Mouse (Mus musculus): Measurements from ENCODE around the gene Kif19a. TPM values are rescaled to one million over a fixed set of nuclear protein-coding genes. Genes with fewer than 3 reads are reported as not detected.

Gene Kif19a
- polyA plus RNA-seq, 1 experiment from 2014 or later: 0.11 TPM

DNA sequence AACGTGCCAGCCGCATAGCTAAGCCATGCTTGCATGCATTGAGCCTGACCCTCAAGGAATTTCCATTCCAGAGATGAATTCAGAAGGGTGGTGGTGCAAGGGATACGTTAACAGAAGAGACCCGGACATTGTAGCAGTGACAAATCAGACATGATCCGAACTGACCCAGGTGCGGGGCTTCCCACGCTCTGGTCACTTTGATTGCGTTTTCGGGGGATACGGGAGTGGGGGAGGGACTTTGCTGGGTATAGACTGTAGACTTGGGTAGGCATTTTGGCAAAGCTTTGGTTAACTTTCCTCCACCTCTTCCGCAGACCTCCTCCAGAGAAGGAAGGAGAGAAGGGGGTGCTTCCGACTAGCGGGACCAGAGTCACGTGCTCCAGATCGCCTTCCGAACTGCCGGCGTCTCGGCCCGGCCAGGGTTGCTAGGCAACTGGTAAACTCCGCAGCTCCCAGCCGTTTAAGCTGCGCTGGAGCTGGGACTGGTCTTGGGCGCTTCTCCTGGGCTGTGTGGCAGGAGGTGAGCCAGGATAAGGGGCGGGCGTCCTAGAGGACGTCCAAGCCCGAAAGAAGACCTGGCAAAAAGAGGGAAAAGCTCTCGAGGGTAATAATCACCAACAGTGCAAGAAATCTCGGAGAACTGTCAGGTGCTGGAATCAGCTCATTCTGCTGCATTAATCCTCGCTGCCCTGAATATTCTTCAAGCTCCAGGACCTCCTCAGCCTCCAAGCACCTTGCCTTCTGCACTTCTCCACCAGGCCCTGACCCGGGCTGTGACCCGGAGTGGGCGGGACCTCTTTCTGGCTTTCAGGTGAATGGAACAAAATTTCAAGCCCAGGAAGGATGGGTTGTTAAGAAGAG is 38.0 kb upstream of the Kif19a start, which contains the start of gene Dnaic2:
Gene Dnaic2, plus strand, starts transcription at position 444 of the 861 bp plus-strand sequence.
- Histone ChIP-seq H3K4me2 (ENCODE audit: low read depth, low read length) (peak within 1 kb of the TSS; percentile 64), H3K4me3 (ENCODE audit: low read depth, low read length) (peak within 1 kb of the TSS; percentile 29), H3K36me3 (replicated peaks; ENCODE audit: insufficient read depth, low read length) (no peaks in the 10 kb centered on the region), H3K27ac (ENCODE audit: low read depth) (no peak within 1 kb of the TSS), H3K9ac (replicated peaks) (no peak within 1 kb of the TSS), H3K9me3 (ENCODE audit: low read length) (no peaks in the 10 kb centered on the region), H3K4me1 (ENCODE audit: insufficient read depth) (peaks cover 17% of the 10 kb centered on the region), H3K27me3 (ENCODE audit: insufficient read depth, low read length) (no peaks in the 10 kb centered on the region)
- 13% methylated on average over 34 of the region's 34 CpGs for WGBS (ENCODE audit: insufficient replicate concordance)
- peak; percentile 55 for DNase-seq
- TF ChIP-seq EP300 (IDR thresholded peaks at IDR 0.05; ENCODE audit: low read depth): no peak
- no peak for TF ChIP-seq CTCF (IDR thresholded peaks at IDR 0.05; ENCODE audit: low read depth)
- ATAC-seq: no peak

- 44% methylated on average over 5 of the region's 5 CpGs for WGBS (ENCODE audit: insufficient replicate concordance)
These were observed 37.4 kb upstream of the Kif19a start for GRCm38 (mm10) chr11:114727826-114728186.

DNA sequence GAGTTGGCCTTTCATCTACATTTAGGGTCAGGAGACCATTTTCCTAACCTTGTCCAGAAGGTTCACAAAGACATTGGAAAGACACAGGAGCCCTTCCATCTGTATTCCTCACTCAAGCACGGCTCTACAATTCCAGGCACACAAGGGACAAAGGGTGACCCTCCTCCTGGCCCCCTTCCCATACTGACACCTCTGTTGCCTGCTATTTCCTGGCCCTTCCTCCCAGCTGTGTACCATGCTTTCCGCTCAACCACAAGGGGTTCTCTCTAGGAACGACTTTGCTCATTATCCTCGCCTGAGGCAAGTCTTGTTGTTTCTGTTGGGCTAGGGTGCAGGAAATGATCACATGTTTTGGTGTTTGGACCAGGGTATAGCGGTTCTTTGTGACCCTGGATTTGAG is 36.9 kb upstream of the Kif19a start:
- Histone ChIP-seq H3K4me3 (ENCODE audit: low read depth, low read length) (no peak overlapping the region), H3K4me2 (ENCODE audit: low read depth, low read length) (no peak overlapping the region), H3K4me1 (ENCODE audit: insufficient read depth) (peaks cover 13% of the 10 kb centered on the region), H3K9me3 (ENCODE audit: low read length) (no peaks in the 10 kb centered on the region), H3K9ac (replicated peaks) (no peak overlapping the region), H3K36me3 (replicated peaks; ENCODE audit: insufficient read depth, low read length) (no peaks in the 10 kb centered on the region), H3K27me3 (ENCODE audit: insufficient read depth, low read length) (no peaks in the 10 kb centered on the region), H3K27ac (ENCODE audit: low read depth) (no peak overlapping the region)
- DNase-seq (no peak), ATAC-seq (no peak)
- TF ChIP-seq EP300 (IDR thresholded peaks at IDR 0.05; ENCODE audit: low read depth) (no peak), CTCF (IDR thresholded peaks at IDR 0.05; ENCODE audit: low read depth) (no peak)
- 39% methylated on average over 5 of the region's 5 CpGs for WGBS (ENCODE audit: insufficient replicate concordance)

More at GRCm38 (mm10) chr11:114727826-114728186, 37.4 kb upstream of the Kif19a start:
- Histone ChIP-seq H3K27ac (ENCODE audit: low read depth) (no peak overlapping the region), H3K4me2 (ENCODE audit: low read depth, low read length) (no peak overlapping the region), H3K36me3 (replicated peaks; ENCODE audit: insufficient read depth, low read length) (no peaks in the 10 kb centered on the region), H3K27me3 (ENCODE audit: insufficient read depth, low read length) (no peaks in the 10 kb centered on the region), H3K4me1 (ENCODE audit: insufficient read depth) (peaks cover 17% of the 10 kb centered on the region), H3K9ac (replicated peaks) (no peak overlapping the region), H3K9me3 (ENCODE audit: low read length) (no peaks in the 10 kb centered on the region), H3K4me3 (ENCODE audit: low read depth, low read length) (no peak overlapping the region)
- ATAC-seq: no peak
- no peak for DNase-seq
- TF ChIP-seq CTCF (IDR thresholded peaks at IDR 0.05; ENCODE audit: low read depth) (no peak), EP300 (IDR thresholded peaks at IDR 0.05; ENCODE audit: low read depth) (no peak)

DNA sequence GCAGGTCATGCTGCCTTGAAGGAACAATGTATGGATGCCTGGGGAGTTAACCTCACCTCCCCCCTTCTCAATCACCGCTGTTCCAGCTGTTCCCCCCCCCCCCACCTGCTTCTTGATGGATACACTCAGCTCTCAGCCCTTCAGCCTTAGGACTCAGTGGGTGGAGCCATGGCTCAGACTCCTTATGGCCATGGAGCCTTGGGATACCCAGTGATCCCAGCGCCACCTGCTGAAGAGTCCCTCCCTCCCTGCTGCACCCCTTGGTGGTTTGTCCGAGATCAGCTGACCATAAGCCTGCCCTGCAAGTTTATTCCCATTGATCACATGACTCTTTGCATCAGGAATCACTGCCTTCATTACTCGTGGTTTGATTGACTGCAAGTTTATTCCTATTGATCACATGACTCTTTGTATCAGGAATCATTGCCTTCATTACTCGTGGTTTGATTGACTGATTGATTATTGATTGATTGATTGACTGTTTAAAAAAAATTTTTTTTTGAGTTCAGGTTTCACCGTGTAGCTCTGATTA is 35.3 kb upstream of the Kif19a start:
- no peaks in the 10 kb centered on the region for H3K36me3 ChIP-seq (replicated peaks; ENCODE audit: insufficient read depth, low read length)
- H3K27me3 ChIP-seq (ENCODE audit: insufficient read depth, low read length): no peaks in the 10 kb centered on the region
- no peaks in the 10 kb centered on the region for H3K9me3 ChIP-seq (ENCODE audit: low read length)
- DNase-seq: no peak
- WGBS (ENCODE audit: insufficient replicate concordance): 57% methylated on average over 6 of the region's 6 CpGs
- no peak overlapping the region for H3K4me2 ChIP-seq (ENCODE audit: low read depth, low read length)
- H3K27ac ChIP-seq (ENCODE audit: low read depth): no peak overlapping the region
- TF ChIP-seq CTCF (IDR thresholded peaks at IDR 0.05; ENCODE audit: low read depth) (no peak), EP300 (IDR thresholded peaks at IDR 0.05; ENCODE audit: low read depth) (no peak)
- no peak overlapping the region for H3K4me3 ChIP-seq (ENCODE audit: low read depth, low read length)
- ATAC-seq: no peak
- H3K4me1 ChIP-seq (ENCODE audit: insufficient read depth): peaks cover 12% of the 10 kb centered on the region
- H3K9ac ChIP-seq (replicated peaks): no peak overlapping the region

DNA sequence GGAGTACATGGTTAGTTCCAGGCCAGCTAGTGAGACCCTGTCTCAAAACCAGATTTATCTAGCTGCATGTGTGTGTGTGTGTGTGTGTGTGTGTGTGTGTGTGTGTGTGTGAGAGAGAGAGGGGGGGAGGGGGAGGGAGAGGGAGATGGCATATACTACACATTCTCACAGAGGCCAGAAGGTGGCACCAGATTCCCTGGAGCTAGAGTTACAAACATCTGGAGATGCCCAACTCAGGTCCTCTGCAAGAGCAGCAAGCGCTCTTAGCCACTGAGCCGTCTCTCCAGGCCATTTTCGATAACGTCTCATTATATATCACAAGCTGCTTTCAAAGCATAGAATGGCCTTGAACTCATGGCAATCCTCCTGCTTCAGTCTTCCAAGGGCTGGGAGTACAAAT is 33.5 kb upstream of the Kif19a start:
- TF ChIP-seq EP300 (IDR thresholded peaks at IDR 0.05; ENCODE audit: low read depth) (no peak), CTCF (IDR thresholded peaks at IDR 0.05; ENCODE audit: low read depth) (no peak)
- Histone ChIP-seq H3K9me3 (ENCODE audit: low read length) (no peaks in the 10 kb centered on the region), H3K4me3 (ENCODE audit: low read depth, low read length) (no peak overlapping the region), H3K4me2 (ENCODE audit: low read depth, low read length) (no peak overlapping the region), H3K36me3 (replicated peaks; ENCODE audit: insufficient read depth, low read length) (no peaks in the 10 kb centered on the region), H3K4me1 (ENCODE audit: insufficient read depth) (peaks cover 12% of the 10 kb centered on the region), H3K27me3 (ENCODE audit: insufficient read depth, low read length) (no peaks in the 10 kb centered on the region), H3K9ac (replicated peaks) (no peak overlapping the region), H3K27ac (ENCODE audit: low read depth) (no peak overlapping the region)
- ATAC-seq (no peak), DNase-seq (no peak)
- 86% methylated on average over 4 of the region's 4 CpGs for WGBS (ENCODE audit: insufficient replicate concordance)

DNA sequence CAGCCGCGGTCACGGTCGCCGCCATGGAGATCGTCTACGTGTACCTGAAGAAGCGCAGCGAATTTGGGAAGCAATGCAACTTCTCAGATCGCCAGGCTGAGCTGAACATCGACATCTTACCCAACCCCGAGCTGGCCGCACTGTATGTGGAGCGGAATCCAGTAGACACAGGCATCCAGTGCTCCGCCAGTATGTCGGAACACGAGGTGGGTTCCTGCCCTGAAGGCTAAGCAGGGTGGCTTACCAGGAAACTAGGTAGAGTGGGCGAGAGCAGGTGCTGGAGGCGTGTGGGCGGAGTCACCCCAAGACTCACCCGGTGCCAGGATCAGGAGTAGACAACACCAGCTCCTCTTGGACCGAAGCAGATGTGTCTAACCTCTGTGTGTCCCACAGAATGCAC is 32.3 kb upstream of the Kif19a start:
- no peak overlapping the region for H3K4me2 ChIP-seq (ENCODE audit: low read depth, low read length)
- no peak for DNase-seq
- no peaks in the 10 kb centered on the region for H3K36me3 ChIP-seq (replicated peaks; ENCODE audit: insufficient read depth, low read length)
- H3K27ac ChIP-seq (ENCODE audit: low read depth): no peak overlapping the region
- ATAC-seq: no peak
- no peak overlapping the region for H3K9ac ChIP-seq (replicated peaks)
- no peaks in the 10 kb centered on the region for H3K27me3 ChIP-seq (ENCODE audit: insufficient read depth, low read length)
- H3K4me1 ChIP-seq (ENCODE audit: insufficient read depth): 0 out of 2 replicates have a peak, but pooled peaks cover 3% of the 10 kb centered on the region
- TF ChIP-seq CTCF (IDR thresholded peaks at IDR 0.05; ENCODE audit: low read depth) (no peak), EP300 (IDR thresholded peaks at IDR 0.05; ENCODE audit: low read depth) (no peak)
- 72% methylated on average over 22 of the region's 22 CpGs for WGBS (ENCODE audit: insufficient replicate concordance)
- H3K9me3 ChIP-seq (ENCODE audit: low read length): no peaks in the 10 kb centered on the region
- H3K4me3 ChIP-seq (ENCODE audit: low read depth, low read length): no peak overlapping the region
